Mouse (Mus musculus) heart, postnatal 0 days (tissue): ENCODE measurements around the gene Jmjd6. TPM values are rescaled to one million over a fixed set of nuclear protein-coding genes. Genes with fewer than 3 reads are reported as not detected.

Experiments
- ATAC-seq: fragments of 200-750 bp; cut with Nextera tagmentation; 2 replicates; pipeline ENCODE4 v1.8.0; 2017; ENCODE audit warnings: low read depth, moderate number of reproducible peaks, moderate library complexity; ENCODE audit not compliant: insufficient read depth
- DNase-seq: peaks from one replicate; pipeline ENCODE4 v3.0.0-alpha.2; 2016; ENCODE audit warnings: low spot score
- H3K27ac ChIP-seq: fragments of 300-500 bp; sonication (generic); 2 replicates; pipeline ENCODE4 v1.5.1; 2014; ENCODE audit warnings: low read depth, mild to moderate bottlenecking
- H3K27me3 ChIP-seq: fragments of 300-500 bp; sonication (generic); 2 replicates; pipeline ENCODE4 v1.6.1; 2014; ENCODE audit warnings: low read length, mixed read lengths; ENCODE audit not compliant: control insufficient read depth, insufficient read depth
- H3K36me3 ChIP-seq: fragments of 300-500 bp; sonication (generic); replicated peaks from 2 replicates; pipeline ENCODE4 v1.6.1; 2014; ENCODE audit warnings: low read length, mixed read lengths; ENCODE audit not compliant: control insufficient read depth, insufficient read depth
- H3K4me1 ChIP-seq: fragments of 300-500 bp; sonication (generic); 2 replicates; pipeline ENCODE4 v1.6.1; 2014; ENCODE audit warnings: antibody characterized with exemption; ENCODE audit not compliant: control insufficient read depth, insufficient read depth
- H3K4me2 ChIP-seq: fragments of 300-500 bp; sonication (generic); 2 replicates; pipeline ENCODE4 v1.6.1; 2014; ENCODE audit warnings: low read depth, mild to moderate bottlenecking, low read length, moderate library complexity
- H3K4me3 ChIP-seq: fragments of 300-500 bp; sonication (generic); 2 replicates; pipeline ENCODE4 v1.5.1; 2014; ENCODE audit warnings: low read depth, low read length
- H3K9ac ChIP-seq: fragments of 300-500 bp; sonication (generic); replicated peaks from 2 replicates; pipeline ENCODE4 v1.6.1; 2014; ENCODE audit warnings: low read depth, low read length, mixed read lengths
- H3K9me3 ChIP-seq: fragments of 300-500 bp; sonication (generic); replicated peaks from 2 replicates; pipeline ENCODE4 v1.6.1; 2016; ENCODE audit warnings: low read length; ENCODE audit not compliant: control insufficient read depth
- CTCF ChIP-seq: IDR thresholded peaks from 2 replicates; pipeline ENCODE4 v1.5.1; 2016; ENCODE audit warnings: antibody characterized with exemption, control low read depth, low read depth
- EP300 ChIP-seq: IDR thresholded peaks from 2 replicates; pipeline ENCODE4 v1.6.1; 2016; ENCODE audit warnings: antibody characterized with exemption, low read depth
- WGBS: fragments of 180-500 bp; shearing (Covaris S2); extraction: QIAGEN DNeasy Blood & Tissue Kit; methylation state at CpG from one replicate; pipeline ENCODE4 v1.1.7; 2014; 5-methylcytosine and 5-hydroxymethylcytosine counted together
- polyA plus RNA-seq: library from polyadenylated mRNA; unstranded; fragments of >200 nt; fragmentation: Nextera tagmentation; extraction: Ambion mirVana; gene quantifications from 2 replicates; pipeline ENCODE4 v1.2.1, GENCODE M21; 2015
- total RNA-seq: library from RNA; depleted of rRNA; stranded (reverse); fragments of >200 nt; gene quantifications from 2 replicates; pipeline ENCODE4 v1.2.3, GENCODE M21; 2014; ENCODE audit warnings: low replicate concordance

The Jmjd6 gene
- total and polyA plus RNA-seq, 2 experiments from 2014 or later = 24.8 to 43.1 TPM

DNA sequence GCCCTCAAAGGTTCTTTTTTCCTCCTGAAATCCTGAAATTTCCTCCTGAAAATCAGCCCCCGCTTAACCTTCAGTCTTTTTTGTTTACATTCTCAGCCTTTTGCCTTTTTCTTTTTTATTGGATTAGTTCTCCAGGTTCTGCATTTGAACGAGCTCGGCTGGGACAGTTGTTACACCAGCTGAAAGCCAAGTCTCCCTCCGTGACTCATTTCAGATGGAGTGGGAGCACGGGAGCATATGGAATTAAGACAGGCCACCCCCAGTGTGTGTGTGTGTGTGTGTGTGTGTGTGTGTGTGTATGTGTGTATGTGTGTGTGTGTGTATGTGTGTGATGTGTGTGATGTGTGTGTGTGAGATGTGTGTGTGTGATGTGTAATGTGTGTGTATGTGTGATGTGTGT, 38.2 kb upstream of the Jmjd6 start:
- ATAC-seq (no peak), DNase-seq (no peak)
- WGBS = 74% methylated on average over 5 of the region's 5 CpGs
- no peak overlapping the region for H3K9ac ChIP-seq
- H3K27ac ChIP-seq = no peak overlapping the region
- TF ChIP-seq EP300 = no peak
- no peak for TF ChIP-seq CTCF
- no peak overlapping the region for H3K4me3 ChIP-seq
- H3K36me3 ChIP-seq = no peaks in the 10 kb centered on the region
- 0 out of 2 replicates have a peak, but pooled peaks cover 5% of the 10 kb centered on the region for H3K4me1 ChIP-seq
- no peak overlapping the region for H3K4me2 ChIP-seq
- no peaks in the 10 kb centered on the region for H3K9me3 ChIP-seq
- peaks cover 6% of the 10 kb centered on the region; the same call in 1 of the 2 replicates for H3K27me3 ChIP-seq

DNA sequence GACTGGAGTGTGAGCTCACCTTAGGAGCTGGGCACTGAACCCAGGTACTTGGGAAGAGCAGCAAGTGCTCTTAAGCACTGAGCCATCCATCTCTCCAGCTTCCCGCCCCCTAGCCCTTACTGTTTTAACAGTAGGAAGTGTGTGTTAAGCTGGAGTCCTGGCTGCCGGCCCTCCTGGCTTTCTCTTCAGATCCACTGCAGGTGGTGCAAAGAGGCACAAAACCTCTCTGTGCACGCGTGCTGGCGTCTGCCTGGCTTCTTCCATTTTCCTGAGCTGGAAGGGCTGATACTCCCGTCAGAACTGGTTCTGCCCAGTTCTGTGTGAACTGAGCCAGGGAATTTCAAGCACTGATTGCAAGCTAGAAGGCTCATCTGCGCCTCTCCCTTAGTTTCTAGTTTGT, 37.6 kb upstream of the Jmjd6 start:
- no peak overlapping the region for H3K27ac ChIP-seq
- H3K36me3 ChIP-seq = no peaks in the 10 kb centered on the region; the same call in 1 of the 2 replicates
- TF ChIP-seq CTCF = no peak
- TF ChIP-seq EP300 = no peak
- WGBS = 61% methylated on average over 7 of the region's 7 CpGs
- no peaks in the 10 kb centered on the region for H3K9me3 ChIP-seq
- H3K9ac ChIP-seq = no peak overlapping the region
- H3K4me1 ChIP-seq = 0 out of 2 replicates have a peak, but pooled peaks cover 4% of the 10 kb centered on the region
- no peak overlapping the region for H3K4me3 ChIP-seq
- H3K4me2 ChIP-seq = no peak overlapping the region
- H3K27me3 ChIP-seq = 0 out of 2 replicates have a peak, but pooled peaks cover under 1% of the 10 kb centered on the region
- DNase-seq (no peak), ATAC-seq (no peak)

DNA sequence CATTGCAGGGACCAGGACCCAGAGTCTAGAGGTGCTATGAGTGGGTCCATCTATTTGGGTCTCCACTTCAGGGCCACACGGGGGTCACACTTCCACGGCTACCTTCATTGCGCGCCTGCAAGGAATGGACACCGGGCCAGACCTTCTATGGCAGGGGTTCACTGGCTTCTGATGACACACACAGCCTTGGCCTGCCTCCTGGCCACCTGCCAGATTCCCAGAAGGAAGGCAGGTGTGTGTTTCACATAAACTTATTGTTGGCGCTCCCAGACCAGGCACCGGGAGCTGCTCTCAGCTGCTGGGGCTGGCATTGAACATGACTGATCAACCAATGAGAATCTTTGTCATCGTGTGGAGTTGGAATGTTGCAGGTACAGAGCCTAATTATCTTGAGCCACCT, 35.2 kb upstream of the Jmjd6 start:
- ATAC-seq (no peak), DNase-seq (no peak)
- Histone ChIP-seq H3K4me1 (no peaks in the 10 kb centered on the region), H3K9ac (no peak overlapping the region), H3K4me2 (no peak overlapping the region), H3K27me3 (no peaks in the 10 kb centered on the region), H3K36me3 (peaks cover 18% of the 10 kb centered on the region), H3K9me3 (no peaks in the 10 kb centered on the region), H3K27ac (no peak overlapping the region), H3K4me3 (no peak overlapping the region)
- 88% methylated on average over 8 of the region's 8 CpGs for WGBS
- no peak for TF ChIP-seq CTCF

DNA sequence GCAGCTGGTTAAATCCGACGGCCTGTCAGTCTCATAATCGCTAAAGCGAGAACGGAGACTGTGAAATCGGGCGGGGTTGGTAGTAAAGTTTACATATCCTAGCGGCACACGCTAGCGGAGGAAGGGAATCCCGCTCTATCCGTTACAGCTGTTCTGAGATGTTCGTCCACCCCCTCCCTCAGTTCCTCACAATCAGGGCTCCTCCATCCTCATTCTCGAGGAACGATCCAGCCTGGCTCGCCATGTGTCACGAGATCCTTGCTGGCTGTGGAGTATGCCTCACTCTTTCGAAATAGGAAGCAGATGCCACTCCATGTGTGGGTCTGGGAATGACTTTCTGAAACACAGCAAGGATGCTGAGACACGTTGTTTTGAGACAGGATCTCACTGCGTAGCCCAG, 30.7 kb upstream of the Jmjd6 start:
- H3K27ac ChIP-seq = no peak overlapping the region
- TF ChIP-seq EP300 (no peak), CTCF (no peak)
- 90% methylated on average over 20 of the region's 20 CpGs for WGBS
- peaks cover 50% of the 10 kb centered on the region for H3K36me3 ChIP-seq
- no peak for DNase-seq
- no peaks in the 10 kb centered on the region for H3K4me1 ChIP-seq
- H3K27me3 ChIP-seq = no peaks in the 10 kb centered on the region
- ATAC-seq = no peak
- no peaks in the 10 kb centered on the region for H3K9me3 ChIP-seq
- no peak overlapping the region for H3K4me3 ChIP-seq
- H3K4me2 ChIP-seq = no peak overlapping the region
- H3K9ac ChIP-seq = no peak overlapping the region

DNA sequence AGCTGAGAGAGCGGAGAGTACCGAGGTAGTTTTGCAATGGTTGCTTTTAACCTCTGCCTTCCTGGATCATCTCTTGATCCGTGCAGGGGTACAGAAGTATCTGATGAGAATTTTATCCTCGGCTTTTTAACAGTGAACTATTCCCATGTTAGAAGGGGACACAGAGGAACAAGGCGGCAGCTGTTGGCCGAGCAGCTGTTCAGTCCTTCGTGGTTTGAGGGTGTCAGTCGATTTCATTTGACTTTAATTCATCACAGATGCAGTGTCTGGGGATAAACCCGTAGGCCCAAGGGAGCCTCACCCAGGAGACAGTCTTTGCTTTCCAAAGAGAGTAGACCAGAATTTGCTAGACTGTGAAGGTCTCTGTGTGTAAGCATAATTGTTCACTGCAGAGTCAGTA, 28.3 kb upstream of the Jmjd6 start:
- ATAC-seq (no peak), DNase-seq (no peak)
- Histone ChIP-seq H3K4me3 (no peak overlapping the region), H3K9me3 (no peaks in the 10 kb centered on the region), H3K36me3 (peaks cover 64% of the 10 kb centered on the region), H3K9ac (no peak overlapping the region), H3K4me1 (no peaks in the 10 kb centered on the region; the same call in 1 of the 2 replicates), H3K27ac (no peak overlapping the region), H3K4me2 (no peak overlapping the region), H3K27me3 (no peaks in the 10 kb centered on the region)
- TF ChIP-seq EP300 (no peak), CTCF (no peak)
- WGBS = 88% methylated on average over 9 of the region's 9 CpGs

DNA sequence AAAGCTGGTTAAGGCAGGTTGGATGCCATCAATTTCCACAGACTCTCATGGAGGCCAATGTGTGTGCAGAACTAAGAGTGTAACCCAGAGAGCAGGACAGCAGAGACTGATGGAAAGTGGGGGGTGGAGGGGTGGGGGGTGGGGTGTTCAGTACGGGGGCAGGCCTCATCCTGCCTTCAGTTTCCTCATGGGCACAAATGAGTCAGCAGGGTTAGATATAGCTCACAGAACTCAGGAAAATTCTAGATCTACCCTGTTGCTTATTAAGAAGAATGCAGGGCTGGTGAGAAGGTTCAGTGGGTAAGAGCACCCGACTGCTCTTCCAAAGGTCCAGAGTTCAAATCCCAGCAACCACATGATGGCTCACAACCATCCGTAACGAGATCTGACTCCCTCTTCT, 26.4 kb upstream of the Jmjd6 start:
- H3K27me3 ChIP-seq = no peaks in the 10 kb centered on the region
- H3K9me3 ChIP-seq = no peaks in the 10 kb centered on the region
- no peak overlapping the region for H3K4me2 ChIP-seq
- H3K4me3 ChIP-seq = no peak overlapping the region
- no peak for TF ChIP-seq EP300
- TF ChIP-seq CTCF = no peak
- 76% methylated on average over 4 of the region's 4 CpGs for WGBS
- peaks cover 69% of the 10 kb centered on the region for H3K36me3 ChIP-seq
- peaks cover 3% of the 10 kb centered on the region; the same call in 1 of the 2 replicates for H3K4me1 ChIP-seq
- DNase-seq (peak; percentile 3), ATAC-seq (no peak)
- H3K9ac ChIP-seq = no peak overlapping the region
- H3K27ac ChIP-seq = no peak overlapping the region
